Mouse (Mus musculus) lung, postnatal 36 days (tissue): ENCODE results near the gene Klhl10.

Source experiments
- DNase-seq: peaks from one replicate; pipeline ENCODE4 v3.0.0; 2022; ENCODE audit warnings: mixed read lengths

The Klhl10 gene

GRCm38 (mm10) chr11:100465833-100466232 is 24.1 kb downstream of the Klhl10 start:
- no peak for DNase-seq

- no peak for DNase-seq
These were observed 29.9 kb downstream of the Klhl10 start for GRCm38 (mm10) chr11:100471352-100472196.

GRCm38 (mm10) chr11:100472197-100472934 is 30.6 kb downstream of the Klhl10 start, which contains the start of gene Klhl11:
TSS of gene Klhl11 (minus strand) at chr11:100472741.
- peak; percentile 92 for DNase-seq

- DNase-seq: no peak
These were observed 31.2 kb downstream of the Klhl10 start for GRCm38 (mm10) chr11:100472935-100473295.

GRCm38 (mm10) chr11:100476281-100476680 is 34.6 kb downstream of the Klhl10 start:
- DNase-seq: peak; percentile 34

GRCm38 (mm10) chr11:100479152-100479551 is 37.4 kb downstream of the Klhl10 start:
- no peak for DNase-seq

- no peak for DNase-seq
These were observed 42.7 kb downstream of the Klhl10 start for GRCm38 (mm10) chr11:100484461-100484860.

GRCm38 (mm10) chr11:100485801-100486538 is 44.3 kb downstream of the Klhl10 start:
- peak; percentile 59 for DNase-seq

GRCm38 (mm10) chr11:100490951-100491350 is 49.2 kb downstream of the Klhl10 start:
- no peak for DNase-seq

GRCm38 (mm10) chr11:100493771-100494170 is 52.1 kb downstream of the Klhl10 start:
- no peak for DNase-seq

GRCm38 (mm10) chr11:100500241-100500640 is 58.5 kb downstream of the Klhl10 start:
- no peak for DNase-seq

GRCm38 (mm10) chr11:100500651-100501050 is 58.9 kb downstream of the Klhl10 start:
- no peak for DNase-seq

GRCm38 (mm10) chr11:100501321-100501720 is 59.6 kb downstream of the Klhl10 start:
- no peak for DNase-seq

GRCm38 (mm10) chr11:100504990-100505660 is 63.4 kb downstream of the Klhl10 start:
- peak; percentile 24 for DNase-seq

GRCm38 (mm10) chr11:100505997-100506396 is 64.3 kb downstream of the Klhl10 start:
- DNase-seq: no peak
